Mouse (Mus musculus): Measurements from ENCODE around the gene Rpl13a. TPM values are rescaled to one million over a fixed set of nuclear protein-coding genes. Genes with fewer than 3 reads are reported as not detected.

Rpl13a gene
- total RNA-seq, 2 experiments from 2014 or later, result 580 to 665 TPM

Small RNAs within 50 kb of the gene (microRNA-seq; reads per million reads assigned to microRNA genes)
- 1,456 to 1,464 reads per million in 2 experiments for gene Mir150 (ENCODE audit: borderline number of aligned reads in 2 of 2)
- gene Mir5121 (ENCODE audit: borderline number of aligned reads in 2 of 2), result 4.7 to 9.4 reads per million in 2 experiments
- gene Mir7055 (ENCODE audit: borderline number of aligned reads in 2 of 2), result 0 reads per million in 2 experiments

Other genes with a start within 250 kb of the Rpl13a start
- gene Med25, start 236.0 kb downstream of the Rpl13a start, total RNA-seq (2021), result 10 to 100 TPM; 76.9 to 81.1 TPM
- gene Fuz, start 232.7 kb downstream of the Rpl13a start, total RNA-seq (2021), result 10 to 100 TPM; 16.9 to 17.5 TPM
- 10 to 100 TPM; 69.8 to 72.0 TPM for gene Ap2a1, start 199.3 kb downstream of the Rpl13a start, total RNA-seq (2021)
- gene Tsks, start 185.6 kb downstream of the Rpl13a start, total RNA-seq (2021), result not detected
- gene Cpt1c, start 153.9 kb downstream of the Rpl13a start, total RNA-seq (2021), result 1 to 10 TPM; 1.4 to 2.1 TPM
- gene Prmt1, start 142.2 kb downstream of the Rpl13a start, total RNA-seq (2021), result 100 to 1,000 TPM; 104 to 107 TPM
- 10 to 100 TPM; 27.3 to 31.7 TPM for gene Irf3, start 131.1 kb downstream of the Rpl13a start, total RNA-seq (2021)
- gene Bcl2l12, start 130.0 kb downstream of the Rpl13a start, total RNA-seq (2021), result 10 to 100 TPM; 10.2 to 11.2 TPM
- gene Scaf1, start 112.4 kb downstream of the Rpl13a start, total RNA-seq (2021), result 10 to 100 TPM; 48.0 to 48.1 TPM
- 10 to 100 TPM; 45.1 to 53.3 TPM for gene Rras, start 110.8 kb downstream of the Rpl13a start, total RNA-seq (2021)
- 10 to 100 TPM; 23.4 to 29.4 TPM for gene Prr12, start 75.9 kb downstream of the Rpl13a start, total RNA-seq (2021)
- gene Nosip, start 66.3 kb downstream of the Rpl13a start, total RNA-seq (2021), result 10 to 100 TPM; 30.3 to 32.1 TPM
- gene Prrg2, start 66.1 kb downstream of the Rpl13a start, total RNA-seq (2021), result 1 to 10 TPM; 7.7 to 7.9 TPM
- gene Rcn3, start 36.5 kb downstream of the Rpl13a start, total RNA-seq (2021), result 10 to 100 TPM; 26.4 to 28.1 TPM
- gene Fcgrt, start 24.9 kb downstream of the Rpl13a start, total RNA-seq (2021), result 10 to 100 TPM; 77.1 to 84.5 TPM
- gene Rps11, start 4.3 kb downstream of the Rpl13a start, total RNA-seq (2021), result 100 to 1,000 TPM; 567 to 587 TPM
- not detected for gene Gm45713, start 7.5 kb upstream of the Rpl13a start, total RNA-seq (2021)
- gene Flt3l, start 7.7 kb upstream of the Rpl13a start, total RNA-seq (2021), result 10 to 100 TPM in 1 of 2 experiments, 1 to 10 TPM in 1; 7.0 to 16.1 TPM
- gene Pih1d1, start 25.5 kb upstream of the Rpl13a start, total RNA-seq (2021), result 10 to 100 TPM; 41.8 to 43.1 TPM
- 10 to 100 TPM; 20.6 to 22.8 TPM for gene Aldh16a1, start 25.8 kb upstream of the Rpl13a start, total RNA-seq (2021)
- 10 to 100 TPM; 19.7 to 21.0 TPM for gene Slc17a7, start 35.2 kb upstream of the Rpl13a start, total RNA-seq (2021)
- gene Gfy, start 50.8 kb upstream of the Rpl13a start, total RNA-seq (2021), result not detected
- gene Pth2, start 52.2 kb upstream of the Rpl13a start, total RNA-seq (2021), result not detected
- not detected for gene Ccdc155, start 76.1 kb upstream of the Rpl13a start, total RNA-seq (2021)
- gene Dkkl1, start 83.4 kb upstream of the Rpl13a start, total RNA-seq (2021), result not detected
- 10 to 100 TPM; 10.3 to 11.4 TPM for gene Tead2, start 87.0 kb upstream of the Rpl13a start, total RNA-seq (2021)
- 1 to 10 TPM; 2.8 to 4.4 TPM for gene Cd37, start 110.4 kb upstream of the Rpl13a start, total RNA-seq (2021)
- gene Slc6a16, start 112.3 kb upstream of the Rpl13a start, total RNA-seq (2021), result not detected
- not detected for gene Slc6a21, start 148.8 kb upstream of the Rpl13a start, total RNA-seq (2021)
- gene Trpm4, start 205.0 kb upstream of the Rpl13a start, total RNA-seq (2021), result 10 to 100 TPM; 24.6 to 27.4 TPM
- gene Hrc, start 206.5 kb upstream of the Rpl13a start, total RNA-seq (2021), result 100 to 1,000 TPM; 842 to 873 TPM
- gene Ppfia3, start 238.3 kb upstream of the Rpl13a start, total RNA-seq (2021), result not detected
- 1 to 10 TPM; 1.3 to 1.7 TPM for gene Lin7b, start 241.8 kb upstream of the Rpl13a start, total RNA-seq (2021)

Measured in heart, postnatal 36 days (tissue).